Mouse (Mus musculus): Measurements from ENCODE around the gene Olfr358. TPM values are rescaled to one million over a fixed set of nuclear protein-coding genes. Genes with fewer than 3 reads are reported as not detected.

Olfr358 gene
- not detected in 2 replicates for polyA plus RNA-seq (2012; ENCODE audit: low replicate concordance)

DNA sequence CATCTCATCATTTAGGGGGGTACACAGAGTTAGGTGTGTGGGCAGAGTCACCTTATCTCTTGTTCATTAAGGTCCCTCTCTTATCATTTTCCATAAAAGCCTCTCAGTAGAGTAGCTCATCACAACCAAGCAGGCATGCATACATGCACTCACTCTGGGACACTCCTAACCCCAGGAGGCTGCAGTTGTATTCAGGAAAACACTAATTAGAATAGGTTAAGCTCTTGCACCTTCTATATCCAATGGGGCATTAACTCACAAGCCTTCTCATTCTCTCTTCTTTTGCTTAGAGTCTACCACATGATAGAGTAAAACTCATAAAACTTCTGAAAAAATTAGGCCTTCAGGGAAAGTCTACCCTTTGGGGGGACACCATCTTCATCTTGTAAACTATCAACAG lies at the start of gene Olfr358:
Gene Olfr358 (minus strand): TSS at position 101 of the 400 bp plus-strand sequence.

DNA sequence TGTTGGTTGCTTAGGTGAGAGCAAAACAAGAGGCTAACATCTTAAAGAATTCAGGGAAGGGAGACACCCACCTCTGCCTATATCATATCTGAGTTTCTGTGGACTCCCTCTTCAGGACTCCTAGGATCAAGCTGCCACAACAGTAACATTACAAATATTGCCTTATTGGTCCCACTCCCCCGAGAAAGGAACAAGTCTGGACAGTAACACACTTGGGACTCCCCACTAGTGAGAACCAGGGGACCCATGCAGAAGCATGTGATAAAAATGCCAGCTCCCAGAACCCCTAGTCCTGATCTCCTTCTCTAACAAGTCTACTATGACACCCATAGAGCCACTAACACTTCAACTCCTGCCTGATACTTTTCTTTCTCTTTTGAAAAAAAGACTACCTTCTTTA lies 15.6 kb downstream of the Olfr358 start, which contains the start of gene Olfr357:
Gene Olfr357 (plus strand): TSS at position 301 of the 400 bp plus-strand sequence.

Other genes with a start within 250 kb of the Olfr358 start
- gene Olfr348, start 225.1 kb downstream of the Olfr358 start, polyA plus RNA-seq (2012; ENCODE audit: low replicate concordance), result not detected in 2 replicates
- gene Olfr50, start 218.8 kb downstream of the Olfr358 start, polyA plus RNA-seq (2012; ENCODE audit: low replicate concordance), result 0.03 TPM in 1 of 2 replicates, not detected in the other
- not detected in 2 replicates for gene Olfr3, start 192.3 kb downstream of the Olfr358 start, polyA plus RNA-seq (2012; ENCODE audit: low replicate concordance)
- not detected in 2 replicates for gene Olfr350, start 163.0 kb downstream of the Olfr358 start, polyA plus RNA-seq (2012; ENCODE audit: low replicate concordance)
- gene Olfr351, start 146.7 kb downstream of the Olfr358 start, polyA plus RNA-seq (2012; ENCODE audit: low replicate concordance), result not detected in 2 replicates
- not detected in 2 replicates for gene Olfr352, start 140.9 kb downstream of the Olfr358 start, polyA plus RNA-seq (2012; ENCODE audit: low replicate concordance)
- gene Olfr353, start 116.4 kb downstream of the Olfr358 start, polyA plus RNA-seq (2012; ENCODE audit: low replicate concordance), result 0.03 TPM in 1 of 2 replicates, not detected in the other
- not detected in 2 replicates for gene Olfr354, start 103.7 kb downstream of the Olfr358 start, polyA plus RNA-seq (2012; ENCODE audit: low replicate concordance)
- gene Olfr355, start 80.4 kb downstream of the Olfr358 start, polyA plus RNA-seq (2012; ENCODE audit: low replicate concordance), result not detected in 2 replicates
- gene Olfr356, start 72.2 kb downstream of the Olfr358 start, polyA plus RNA-seq (2012; ENCODE audit: low replicate concordance), result not detected in 2 replicates
- gene Olfr357, start 15.5 kb downstream of the Olfr358 start, polyA plus RNA-seq (2012; ENCODE audit: low replicate concordance), result 0.03 TPM in 1 of 2 replicates, not detected in the other
- gene Olfr360, start 56.4 kb upstream of the Olfr358 start, polyA plus RNA-seq (2012; ENCODE audit: low replicate concordance), result not detected in 2 replicates
- not detected in 2 replicates for gene Olfr361, start 80.0 kb upstream of the Olfr358 start, polyA plus RNA-seq (2012; ENCODE audit: low replicate concordance)
- gene Olfr362, start 108.6 kb upstream of the Olfr358 start, polyA plus RNA-seq (2012; ENCODE audit: low replicate concordance), result not detected in 2 replicates
- gene Olfr364-ps1, start 130.0 kb upstream of the Olfr358 start, polyA plus RNA-seq (2012; ENCODE audit: low replicate concordance), result not detected in 2 replicates
- gene Olfr365, start 178.9 kb upstream of the Olfr358 start, polyA plus RNA-seq (2012; ENCODE audit: low replicate concordance), result 0.05 TPM in 1 of 2 replicates, not detected in the other
- gene Olfr366, start 202.2 kb upstream of the Olfr358 start, polyA plus RNA-seq (2012; ENCODE audit: low replicate concordance), result not detected in 2 replicates

All from leukemia stem cell, adult 10-12 weeks (primary cell).